Mouse (Mus musculus): Measurements from ENCODE around the gene Ereg. TPM values are rescaled to one million over a fixed set of nuclear protein-coding genes. Genes with fewer than 3 reads are reported as not detected.

The Ereg gene
- polyA plus RNA-seq, 1 experiment, result not detected

DNA sequence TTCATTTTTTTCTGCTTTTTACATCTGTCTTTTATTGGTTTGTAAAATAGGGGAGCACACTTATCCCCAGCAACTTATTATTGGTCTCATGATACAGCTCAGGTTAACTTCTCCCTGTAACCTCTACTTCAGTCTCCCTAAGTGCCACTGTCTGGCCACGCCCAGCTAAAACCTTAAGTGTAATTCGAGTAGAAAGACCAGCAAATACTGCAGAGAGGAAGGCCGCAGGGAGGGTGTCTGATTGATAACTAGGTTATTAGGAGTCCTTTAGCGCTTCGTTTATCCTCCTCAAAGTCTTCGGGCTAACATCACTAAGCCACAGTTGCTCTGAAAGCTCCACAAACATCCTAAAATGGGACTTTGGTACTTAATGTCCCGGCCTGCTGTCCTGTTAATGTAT, 64.5 kb downstream of the Ereg start:
- H3K27ac ChIP-seq (replicated peaks; ENCODE audit: low read depth, low read length), result no peak overlapping the region
- peak overlapping the region; percentile 52 for H3K4me3 ChIP-seq (ENCODE audit: insufficient read depth, low read depth, low read length)
- no peaks in the 10 kb centered on the region for H3K4me1 ChIP-seq (ENCODE audit: control insufficient read depth, insufficient read depth, insufficient read length, low read length)

DNA sequence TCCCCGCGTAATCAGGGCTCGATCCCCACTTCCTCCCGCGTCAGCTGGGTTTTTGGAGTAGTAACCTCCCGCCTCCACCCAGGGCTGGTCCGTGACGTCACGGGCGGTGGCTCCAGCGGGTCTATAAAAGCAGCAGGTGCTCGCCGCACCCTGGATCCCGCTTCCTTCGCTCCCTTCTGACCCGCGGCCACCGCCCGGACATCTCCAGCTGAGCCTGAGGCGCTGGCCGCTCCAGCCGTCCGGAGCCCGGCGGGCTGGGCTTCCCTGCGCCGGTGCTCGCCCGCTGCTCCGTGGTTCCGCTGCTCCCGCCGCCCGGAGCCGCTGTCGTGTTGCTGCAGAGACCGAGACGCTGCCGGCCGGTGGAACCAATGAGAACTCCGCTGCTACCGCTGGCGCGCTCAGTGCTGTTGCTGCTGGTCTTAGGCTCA, 65.0 kb downstream of the Ereg start, which contains the start of gene Areg:
TSS of gene Areg (plus strand) at position 154 of the 428 bp plus-strand sequence.
- H3K27ac ChIP-seq (replicated peaks; ENCODE audit: low read depth, low read length), result no peak within 1 kb of the TSS

DNA sequence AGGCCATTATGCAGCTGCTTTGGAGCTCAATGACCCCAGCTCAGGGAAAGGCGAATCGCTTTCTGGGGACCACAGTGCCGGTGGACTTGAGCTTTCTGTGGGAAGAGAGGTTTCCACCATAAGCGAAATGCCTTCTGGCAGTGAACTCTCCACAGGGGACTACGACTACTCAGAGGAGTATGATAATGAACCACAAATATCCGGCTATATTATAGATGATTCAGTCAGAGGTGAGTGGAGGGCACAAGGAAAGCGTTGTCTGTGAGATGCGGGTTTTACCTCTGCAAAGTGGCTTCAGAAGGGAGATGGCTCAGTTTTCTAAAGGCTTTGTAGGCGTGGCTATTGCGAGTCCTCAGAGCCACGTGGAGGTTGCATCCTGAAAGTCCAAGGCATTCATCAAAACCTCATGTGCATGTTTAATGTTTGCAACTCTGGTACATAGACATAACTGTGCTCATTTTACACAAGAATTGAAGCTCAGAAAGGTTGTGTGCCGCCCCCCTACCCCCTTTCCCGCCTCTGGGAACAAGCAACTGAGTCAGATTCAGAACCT, 66.5 kb downstream of the Ereg start:
- H3K4me1 ChIP-seq (ENCODE audit: control insufficient read depth, insufficient read depth, insufficient read length, low read length), result no peaks in the 10 kb centered on the region
- no peak overlapping the region for H3K27ac ChIP-seq (replicated peaks; ENCODE audit: low read depth, low read length)
- no peak overlapping the region for H3K4me3 ChIP-seq (ENCODE audit: insufficient read depth, low read depth, low read length)

More for the DNA sequence above, 65.0 kb downstream of the Ereg start, which contains the start of gene Areg:
- H3K4me1 ChIP-seq (ENCODE audit: control insufficient read depth, insufficient read depth, insufficient read length, low read length), result no peaks in the 10 kb centered on the region
- peak within 1 kb of the TSS; percentile 52 for H3K4me3 ChIP-seq (ENCODE audit: insufficient read depth, low read depth, low read length)

Other genes with a start within 250 kb of the Ereg start
- 5.5 TPM in 1 of 2 replicates, not detected in the other for gene Cxcl1, start 183.4 kb upstream of the Ereg start, polyA plus RNA-seq (2012; ENCODE audit: insufficient read depth, insufficient read length, missing spikeins)
- 6.6 TPM in 1 of 2 replicates, not detected in the other for gene Cxcl2, start 170.8 kb upstream of the Ereg start, polyA plus RNA-seq (2012; ENCODE audit: insufficient read depth, insufficient read length, missing spikeins)
- gene Mthfd2l, start 143.5 kb upstream of the Ereg start, polyA plus RNA-seq (2012; ENCODE audit: insufficient read depth, insufficient read length, missing spikeins), result 27.9 and 48.7 TPM in 2 replicates
- gene Epgn, start 47.2 kb upstream of the Ereg start, polyA plus RNA-seq (2012; ENCODE audit: insufficient read depth, insufficient read length, missing spikeins), result not detected in 2 replicates
- not detected in 2 replicates for gene Areg, start 65.0 kb downstream of the Ereg start, polyA plus RNA-seq (2012; ENCODE audit: insufficient read depth, insufficient read length, missing spikeins)